Mouse (Mus musculus): ENCODE measurements around the gene Mrps18c. TPM values are rescaled to one million over a fixed set of nuclear protein-coding genes. Genes with fewer than 3 reads are reported as not detected.

The Mrps18c gene
- 110 and 135 TPM in 2 replicates for total RNA-seq (2012; rRNA removed)
- polyA plus RNA-seq (2012; ENCODE audit: insufficient read depth in 1 of 2, insufficient read length in 2 of 2, low read depth in 1 of 2, low replicate concordance in 2 of 2, missing spikeins in 1 of 2), result 100 to 1,000 TPM in 1 of 2 experiments, not detected in 1; 135 TPM

- Histone ChIP-seq H3K79me2 (ENCODE audit: control insufficient read depth, insufficient read depth, low read length, poor library complexity) (peaks cover 38% of the 10 kb centered on the region), H3K4me1 (ENCODE audit: control insufficient read depth in 1 of 2, insufficient read depth in 2 of 2, low read length in 2 of 2) (peaks cover 4 to 12% of the 10 kb centered on the region in 2 experiments), H3K27me3 (ENCODE audit: control insufficient read depth in 1 of 2, insufficient read depth in 2 of 2, low read length in 2 of 2) (no peaks in the 10 kb centered on the region), H3K36me3 (ENCODE audit: control insufficient read depth in 1 of 2, insufficient read depth in 2 of 2, low read length in 2 of 2) (peaks cover 6 to 26% of the 10 kb centered on the region in 2 experiments; a peak in 3 of 4 replicates), H3K9ac (ENCODE audit: control insufficient read depth, low read depth, low read length, poor library complexity, severe bottlenecking) (peak within 1 kb of the TSS; percentile 94), H3K9me3 (replicated peaks; ENCODE audit: insufficient read depth, low read length) (no peaks in the 10 kb centered on the region), H3K27ac (ENCODE audit: control insufficient read depth, low read depth, low read length) (peak within 1 kb of the TSS; percentile 72), H3K4me3 (ENCODE audit: control insufficient read depth in 1 of 2, insufficient read depth in 1 of 2, low read depth in 2 of 2, low read length in 2 of 2) (peak within 1 kb of the TSS; percentile 62 to 96)
- peak; percentile 97 for DNase-seq (ENCODE audit: low read depth, low spot score)
- TF ChIP-seq CHD2 (IDR thresholded peaks at IDR 0.05; ENCODE audit: low read length) (no peak), MAX (IDR thresholded peaks at IDR 0.05; ENCODE audit: low read length) (peak; percentile 70; the same call in 1 of the 2 replicates), NRF1 (IDR thresholded peaks at IDR 0.05; ENCODE audit: insufficient read depth, low read depth, low read length, poor library complexity, severe bottlenecking) (peak; percentile 36; the same call in 1 of the 2 replicates), ZNF384 (IDR thresholded peaks at IDR 0.05; ENCODE audit: low read depth, low read length) (no peak), MAFK (IDR thresholded peaks at IDR 0.05; ENCODE audit: borderline replicate concordance, low read depth, low read length) (no peak), MEF2A (IDR thresholded peaks at IDR 0.05; ENCODE audit: extremely low read depth, insufficient replicate concordance, low read depth, low read length, poor library complexity, severe bottlenecking) (no peak), MAZ (IDR thresholded peaks at IDR 0.05; ENCODE audit: low read depth, low read length) (no peak), TAL1 (IDR thresholded peaks at IDR 0.05; ENCODE audit: low read length) (no peak), POLR2A (IDR thresholded peaks at IDR 0.05; ENCODE audit: control insufficient read depth in 1 of 2, insufficient read depth in 1 of 2, low read depth in 1 of 2, low read length in 2 of 2, poor library complexity in 1 of 2) (peak; percentile 85 to 90), EP300 (IDR thresholded peaks at IDR 0.05; ENCODE audit: low read depth in 1 of 2, low read length in 2 of 2) (peak in 1 of 2 experiments; percentile 55; a peak in 2 of 4 replicates), USF2 (IDR thresholded peaks at IDR 0.05; ENCODE audit: borderline replicate concordance in 1 of 2, insufficient read depth in 1 of 2, low read depth in 1 of 2, low read length in 2 of 2) (peak; percentile 79 to 86), ZC3H11A (IDR thresholded peaks at IDR 0.05; ENCODE audit: low read depth, low read length) (no peak), MYC (IDR thresholded peaks at IDR 0.05; ENCODE audit: low read depth, low read length) (no peak), RAD21 (IDR thresholded peaks at IDR 0.05; ENCODE audit: low read depth, low read length) (no peak), BHLHE40 (IDR thresholded peaks at IDR 0.05; ENCODE audit: borderline replicate concordance, low read depth, low read length) (peak; percentile 95), NELFE (IDR thresholded peaks at IDR 0.05; ENCODE audit: low read depth, low read length) (peak; percentile 78), SMC3 (IDR thresholded peaks at IDR 0.05; ENCODE audit: low read depth, low read length) (no peak), CTCF (IDR thresholded peaks at IDR 0.05 in 2 of 3, conservative IDR thresholded peaks at IDR 0.05 in 1 of 3; ENCODE audit: control insufficient read depth in 1 of 3, insufficient read depth in 1 of 3, low read depth in 2 of 3, low read length in 3 of 3, poor library complexity in 1 of 3, severe bottlenecking in 1 of 3) (no peak), UBTF (IDR thresholded peaks at IDR 0.05; ENCODE audit: borderline replicate concordance, insufficient read depth, low read depth, low read length) (0 out of 2 replicates have a peak, but pooled peaks have one; percentile 74), HCFC1 (IDR thresholded peaks at IDR 0.05; ENCODE audit: low read depth, low read length) (peak; percentile 94), TBP (IDR thresholded peaks at IDR 0.05; ENCODE audit: low read depth, low read length) (peak; percentile 88), MYB (IDR thresholded peaks at IDR 0.05; ENCODE audit: low read depth, low read length) (no peak), GATA1 (IDR thresholded peaks at IDR 0.05; ENCODE audit: low read depth, low read length) (peak; percentile 62), GABPA (IDR thresholded peaks at IDR 0.05; ENCODE audit: low read depth, low read length) (no peak), POLR2AphosphoS2 (IDR thresholded peaks at IDR 0.05; ENCODE audit: low read length) (peak; percentile 53; the same call in 1 of the 2 replicates), CHD1 (IDR thresholded peaks at IDR 0.05; ENCODE audit: low read depth, low read length) (no peak), JUND (IDR thresholded peaks at IDR 0.05; ENCODE audit: low read depth, low read length) (no peak), ZMIZ1 (IDR thresholded peaks at IDR 0.05; ENCODE audit: low read depth, low read length) (peak; percentile 22), USF1 (IDR thresholded peaks at IDR 0.05; ENCODE audit: low read depth, low read length) (peak; percentile 98), POLR2AphosphoS5 (IDR thresholded peaks at IDR 0.05; ENCODE audit: borderline replicate concordance, low read depth, low read length) (no peak), TCF12 (IDR thresholded peaks at IDR 0.05; ENCODE audit: low read depth, low read length) (peak; percentile 80), ELF1 (IDR thresholded peaks at IDR 0.05; ENCODE audit: low read depth, low read length) (peak; percentile 91), RCOR1 (IDR thresholded peaks at IDR 0.05; ENCODE audit: low read depth, low read length) (no peak), E2F4 (IDR thresholded peaks at IDR 0.05; ENCODE audit: borderline replicate concordance, low read depth, low read length) (peak; percentile 97), SIN3A (IDR thresholded peaks at IDR 0.05; ENCODE audit: low read length) (peak; percentile 93)
These were observed at the start of gene Mrps18c, which contains the start of gene Helq for GRCm38 (mm10) chr5:100798165-100798860. Gene Mrps18c, plus strand, starts transcription at chr5:100798627. Gene Helq, minus strand, starts transcription at chr5:100798598.

All from MEL (cell line).